Mouse (Mus musculus): ENCODE data around the gene Ncoa7.

DNA sequence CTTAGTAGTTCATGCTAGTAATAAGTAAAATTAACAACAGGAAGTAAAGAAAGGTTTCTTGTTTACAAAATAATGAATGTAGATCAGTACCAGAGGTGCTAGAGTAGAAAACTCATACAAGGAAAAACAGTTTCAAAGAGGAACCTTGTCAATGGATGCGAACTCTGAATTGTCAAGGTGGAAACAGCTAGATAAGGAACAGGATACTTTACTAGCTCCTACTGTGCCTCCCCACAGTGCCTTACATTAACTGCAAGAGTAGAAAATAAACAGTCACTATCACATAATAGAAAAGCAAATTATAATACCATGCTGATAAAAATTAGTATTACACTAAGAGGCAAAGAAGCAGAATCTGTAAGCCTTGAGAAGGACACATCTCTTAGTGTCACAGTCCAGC lies 217.4 kb downstream of the Ncoa7 start:
- TF ChIP-seq CTCF (IDR thresholded peaks at IDR 0.05; ENCODE audit: low read depth) (no peak), EP300 (IDR thresholded peaks at IDR 0.05; ENCODE audit: low read depth) (no peak)

Data from heart, postnatal 0 days (tissue).